Mouse (Mus musculus) myocyte (in vitro differentiated cells): ENCODE results near the gene Hoxa2.

Experiments
- E2F4 ChIP-seq: IDR thresholded peaks from one replicate; pipeline ENCODE4 v1.6.1; 2011; ENCODE audit warnings: mild to moderate bottlenecking, control low read depth, moderate library complexity; ENCODE audit not compliant: insufficient read depth
- MAX ChIP-seq: IDR thresholded peaks from one replicate; pipeline ENCODE4 v1.6.1; 2011; ENCODE audit warnings: low read depth, mild to moderate bottlenecking, control low read depth
- MYOD1 ChIP-seq, 3 experiments: IDR thresholded peaks; one replicate each; pipeline ENCODE4 v1.6.1; 2011; ENCODE audit warnings: control low read depth in 2 of 3, low read depth in 2 of 3, mild to moderate bottlenecking in 2 of 3, moderate library complexity in 1 of 3; ENCODE audit not compliant: insufficient read length in 2 of 3, control insufficient read depth in 1 of 3
- POLR2A ChIP-seq: IDR thresholded peaks from one replicate; pipeline ENCODE4 v1.6.1; 2011; ENCODE audit warnings: low read depth, mild to moderate bottlenecking, control low read depth, moderate library complexity; ENCODE audit not compliant: insufficient read length
- POLR2AphosphoS2 ChIP-seq: IDR thresholded peaks from one replicate; pipeline ENCODE4 v1.6.1; 2011; ENCODE audit warnings: low read depth, control low read depth; ENCODE audit not compliant: insufficient read length
- TCF12 ChIP-seq: IDR thresholded peaks from one replicate; pipeline ENCODE4 v1.6.1; 2011; ENCODE audit warnings: mild to moderate bottlenecking, control low read depth; ENCODE audit not compliant: poor library complexity, insufficient read depth, severe bottlenecking
- USF1 ChIP-seq: IDR thresholded peaks from one replicate; pipeline ENCODE4 v1.6.1; 2011; ENCODE audit warnings: low read depth, mild to moderate bottlenecking, control low read depth, moderate library complexity

- TF ChIP-seq POLR2A (peak; percentile 54), E2F4 (peak; percentile 59), MAX (no peak), USF1 (peak; percentile 93), TCF12 (no peak), MYOD1 (IDR thresholded peaks at IDR 0.05; ENCODE audit: control insufficient read depth in 1 of 3, insufficient read length in 2 of 3, low read depth in 2 of 3) (no peak), POLR2AphosphoS2 (peak; percentile 57)
Measured at GRCm38 (mm10) chr6:52191860-52192550, 27.4 kb upstream of the Hoxa2 start.
